Mouse (Mus musculus): ENCODE results near the gene 1700092M07Rik. TPM values are rescaled to one million over a fixed set of nuclear protein-coding genes. Genes with fewer than 3 reads are reported as not detected.

The 1700092M07Rik gene
- polyA plus RNA-seq, 1 experiment: 0.92 TPM

GRCm38 (mm10) chr19:8739646-8740045 is 872 bp upstream of the 1700092M07Rik start:
- DNase-seq (ENCODE audit: extremely low spot score in 1 of 2, low spot score in 1 of 2): no peak

- peak; percentile 94 to 97 for DNase-seq (ENCODE audit: extremely low spot score in 1 of 2, low spot score in 1 of 2)
Measured at GRCm38 (mm10) chr19:8741243-8741869, 838 bp downstream of the 1700092M07Rik start, which contains the start of gene Stx5a. Gene Stx5a (plus strand): TSS chr19:8741413.

GRCm38 (mm10) chr19:8742176-8742575 is 1.7 kb downstream of the 1700092M07Rik start:
- DNase-seq (ENCODE audit: extremely low spot score in 1 of 2, low spot score in 1 of 2): no peak

- DNase-seq (ENCODE audit: extremely low spot score in 1 of 2, low spot score in 1 of 2): no peak
Measured at GRCm38 (mm10) chr19:8745382-8745781, 4.9 kb downstream of the 1700092M07Rik start.

- DNase-seq (ENCODE audit: extremely low spot score in 1 of 2, low spot score in 1 of 2): no peak
Measured at GRCm38 (mm10) chr19:8747368-8747767, 6.8 kb downstream of the 1700092M07Rik start.

GRCm38 (mm10) chr19:8755652-8756051 is 15.1 kb downstream of the 1700092M07Rik start:
- no peak for DNase-seq (ENCODE audit: extremely low spot score in 1 of 2, low spot score in 1 of 2)

GRCm38 (mm10) chr19:8756635-8757387 is 16.3 kb downstream of the 1700092M07Rik start, which contains the start of gene Nxf1:
Gene Nxf1 (plus strand): TSS chr19:8757073.
- DNase-seq (ENCODE audit: extremely low spot score in 1 of 2, low spot score in 1 of 2): peak; percentile 68 to 95

GRCm38 (mm10) chr19:8757471-8757998 is 17.0 kb downstream of the 1700092M07Rik start:
- no peak for DNase-seq (ENCODE audit: extremely low spot score in 1 of 2, low spot score in 1 of 2)

- DNase-seq (ENCODE audit: extremely low spot score in 1 of 2, low spot score in 1 of 2): no peak
Measured at GRCm38 (mm10) chr19:8758899-8759298, 18.4 kb downstream of the 1700092M07Rik start.

GRCm38 (mm10) chr19:8760757-8761156 is 20.2 kb downstream of the 1700092M07Rik start:
- no peak for DNase-seq (ENCODE audit: extremely low spot score in 1 of 2, low spot score in 1 of 2)

GRCm38 (mm10) chr19:8763276-8763675 is 22.8 kb downstream of the 1700092M07Rik start:
- DNase-seq (ENCODE audit: extremely low spot score in 1 of 2, low spot score in 1 of 2): no peak

GRCm38 (mm10) chr19:8765562-8765961 is 25.0 kb downstream of the 1700092M07Rik start:
- no peak for DNase-seq (ENCODE audit: extremely low spot score in 1 of 2, low spot score in 1 of 2)

GRCm38 (mm10) chr19:8770567-8771270 is 30.2 kb downstream of the 1700092M07Rik start, which contains the start of gene Tmem223:
Gene Tmem223 (plus strand): TSS chr19:8770996.
- DNase-seq (ENCODE audit: extremely low spot score in 1 of 2, low spot score in 1 of 2): peak; percentile 44 to 86

GRCm38 (mm10) chr19:8772996-8773395 is 32.5 kb downstream of the 1700092M07Rik start:
- DNase-seq (ENCODE audit: extremely low spot score in 1 of 2, low spot score in 1 of 2): no peak

GRCm38 (mm10) chr19:8773409-8773808 is 32.9 kb downstream of the 1700092M07Rik start:
- no peak for DNase-seq (ENCODE audit: extremely low spot score in 1 of 2, low spot score in 1 of 2)

GRCm38 (mm10) chr19:8774086-8774835 is 33.7 kb downstream of the 1700092M07Rik start, which contains the start of gene Tmem179b:
Gene Tmem179b (minus strand): TSS chr19:8774467.
- DNase-seq (ENCODE audit: extremely low spot score in 1 of 2, low spot score in 1 of 2): peak; percentile 93 to 97

- DNase-seq (ENCODE audit: extremely low spot score in 1 of 2, low spot score in 1 of 2): no peak
Measured at GRCm38 (mm10) chr19:8774951-8775421, 34.5 kb downstream of the 1700092M07Rik start.

- peak; percentile 95 to 96 for DNase-seq (ENCODE audit: extremely low spot score in 1 of 2, low spot score in 1 of 2)
Measured at GRCm38 (mm10) chr19:8786008-8786781, 45.7 kb downstream of the 1700092M07Rik start, which contains the start of gene Taf6l. Gene Taf6l (minus strand): TSS chr19:8786417.

GRCm38 (mm10) chr19:8788521-8788920 is 48.0 kb downstream of the 1700092M07Rik start:
- DNase-seq (ENCODE audit: extremely low spot score in 1 of 2, low spot score in 1 of 2): no peak
